Mouse (Mus musculus) lung, adult 2 months (tissue): Measurements from ENCODE around the gene B830017H08Rik.

Experiments used
- CTCF ChIP-seq: fragments of 200-500 bp; IDR thresholded peaks from 2 replicates; pipeline ENCODE4 v1.5.1; 2011; ENCODE audit warnings: mild to moderate bottlenecking, low read length, control low read depth; ENCODE audit not compliant: insufficient read depth
- POLR2A ChIP-seq: fragments of 200-500 bp; IDR thresholded peaks from 2 replicates; pipeline ENCODE4 v1.6.1; 2011; ENCODE audit warnings: low read depth, mild to moderate bottlenecking, control low read depth, low read length, borderline replicate concordance; ENCODE audit errors: extremely low read depth

GRCm38 (mm10) chr16:17839976-17840375 is 7.1 kb downstream of the B830017H08Rik start:
- TF ChIP-seq CTCF (no peak), POLR2A (no peak)
